Mouse (Mus musculus) urinary bladder, adult 18-20 months (tissue): ENCODE measurements around the gene Olfr1502.
"Not testable (repeated sequence)": the region's sequence is repeated elsewhere in the genome, so short reads cannot be mapped to it uniquely, and the experiment has no call there.

ENCODE experiments used
- DNase-seq, 2 experiments: peaks; one replicate each; pipeline ENCODE4 v3.0.0; 2022; ENCODE audit warnings: low spot score in 2 of 2, mixed read lengths in 2 of 2

The Olfr1502 gene

DNA sequence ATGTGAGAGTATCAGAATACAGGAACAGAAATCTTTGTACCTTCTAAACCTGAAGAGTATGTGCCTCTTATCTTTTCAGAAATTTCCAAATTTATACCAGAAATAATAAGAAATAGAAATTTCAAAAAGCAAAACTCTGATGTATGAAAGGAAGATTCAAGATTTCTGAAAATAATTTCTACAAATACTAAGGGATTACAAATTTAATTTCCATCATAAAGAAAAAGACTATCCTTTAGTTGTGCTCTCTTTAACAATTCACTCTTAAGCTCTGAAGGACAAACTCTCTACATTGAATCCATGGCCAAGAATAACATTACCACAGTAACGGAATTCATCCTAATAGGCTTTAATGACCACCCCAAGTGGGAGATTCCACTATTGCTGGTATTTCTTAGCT, at the start of gene Olfr1502:
TSS of gene Olfr1502 (plus strand) at position 301 of the 400 bp plus-strand sequence.
- DNase-seq: no peak

- no peak for DNase-seq
Measured at GRCm38 (mm10) chr19:13812823-13813222, 48.8 kb upstream of the Olfr1502 start.

DNA sequence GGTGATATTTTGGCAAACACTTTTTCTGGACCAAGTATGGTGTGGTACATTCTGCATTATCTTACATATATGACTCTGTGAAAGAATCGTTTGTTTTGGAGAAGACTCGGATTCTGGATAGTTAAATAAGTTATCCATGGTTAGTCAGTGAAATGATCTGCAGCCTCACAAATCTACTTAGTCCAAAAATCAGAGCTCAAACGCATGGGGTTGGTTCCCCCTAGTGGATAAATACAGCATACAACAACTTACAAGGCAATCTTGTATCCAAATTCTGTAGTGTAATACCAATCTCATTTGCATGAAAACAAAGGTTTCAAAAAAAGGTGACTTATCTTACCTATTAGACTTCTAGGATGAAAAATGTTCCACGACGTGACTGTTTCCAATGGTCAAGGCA, 42.8 kb upstream of the Olfr1502 start:
- DNase-seq: no peak

GRCm38 (mm10) chr19:13819347-13819746, 42.2 kb upstream of the Olfr1502 start, which contains the start of gene Olfr1499:
Gene Olfr1499, minus strand, starts transcription at chr19:13819447.
- no peak for DNase-seq

DNA sequence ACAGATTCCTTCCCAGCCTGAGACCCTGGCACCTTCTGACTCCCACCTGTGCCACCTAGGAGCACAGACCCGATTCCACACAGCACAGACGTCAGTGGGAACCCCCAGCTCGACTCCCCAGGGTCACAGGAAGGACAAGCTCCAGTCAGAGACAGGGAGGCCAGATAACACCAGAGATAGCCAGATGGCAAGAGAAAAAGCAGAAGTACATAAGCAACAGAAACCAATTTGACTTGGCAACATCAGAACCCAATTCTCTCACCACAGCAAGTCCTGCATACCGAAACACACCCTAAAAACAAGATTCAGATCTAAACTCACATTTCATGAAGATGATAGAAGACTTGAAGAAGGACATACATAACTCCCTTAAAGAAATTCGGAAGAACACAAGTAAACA, 40.7 kb upstream of the Olfr1502 start:
- DNase-seq: no peak

- no peak for DNase-seq
Measured at GRCm38 (mm10) chr19:13828447-13828846, 33.1 kb upstream of the Olfr1502 start.

- no peak for DNase-seq
Measured at GRCm38 (mm10) chr19:13830388-13830787, 31.2 kb upstream of the Olfr1502 start, which contains the start of gene Olfr1500. Gene Olfr1500, minus strand, starts transcription at chr19:13830488.

DNA sequence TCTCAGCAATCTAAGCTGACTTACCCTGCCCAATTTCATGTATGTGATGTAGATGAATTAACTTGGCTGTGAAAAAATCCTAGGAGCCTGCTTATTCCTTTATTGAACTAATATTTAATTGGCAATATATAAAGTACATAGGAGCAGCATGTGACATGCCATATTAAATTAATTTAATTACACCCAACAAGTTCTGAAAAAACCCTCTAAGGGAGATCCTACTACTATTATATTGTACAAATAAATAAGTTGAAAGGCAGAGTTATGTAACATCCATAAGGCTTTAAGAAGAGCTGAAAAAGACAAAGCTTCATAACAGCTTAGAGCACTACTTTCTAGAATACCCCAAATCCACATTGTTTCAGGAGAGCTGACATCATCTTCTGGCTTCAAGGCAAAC, 11.0 kb upstream of the Olfr1502 start, which contains the start of gene Olfr1501:
TSS of gene Olfr1501 (minus strand) at position 101 of the 400 bp plus-strand sequence.
- DNase-seq: not testable (repeated sequence)

GRCm38 (mm10) chr19:13897828-13898227, 36.2 kb downstream of the Olfr1502 start, which contains the start of gene Olfr1504:
Gene Olfr1504, minus strand, starts transcription at chr19:13897928.
- DNase-seq: no peak
